Mouse (Mus musculus): ENCODE data around the gene Slc25a44. TPM values are rescaled to one million over a fixed set of nuclear protein-coding genes. Genes with fewer than 3 reads are reported as not detected.

The Slc25a44 gene
- polyA plus RNA-seq, 1 experiment, result 41.6 TPM

DNA sequence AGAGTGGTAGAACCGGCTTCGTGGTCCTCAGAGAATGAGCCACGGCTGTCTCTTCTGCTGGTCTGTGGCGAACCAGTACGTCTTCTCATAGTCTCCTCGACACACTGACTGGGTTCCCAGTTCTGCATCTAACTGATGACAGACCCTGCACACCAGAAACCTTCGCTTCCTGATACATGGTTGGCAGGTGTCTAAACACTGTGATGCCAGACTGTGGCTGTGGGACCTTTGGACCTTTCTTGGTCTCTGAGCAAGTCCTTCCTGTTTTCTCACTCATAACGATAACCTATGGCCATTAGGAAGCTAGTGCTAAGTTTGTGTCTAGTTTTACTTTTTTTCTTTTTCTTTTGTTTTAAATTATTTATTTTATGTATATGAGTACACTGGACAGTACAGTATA lies 23.5 kb upstream of the Slc25a44 start:
- TF ChIP-seq POLR2A (IDR thresholded peaks at IDR 0.05; ENCODE audit: borderline replicate concordance, extremely low read depth, insufficient read depth, insufficient read length, poor library complexity, severe bottlenecking) (no peak), CTCF (IDR thresholded peaks at IDR 0.05; ENCODE audit: borderline replicate concordance, extremely low read depth, insufficient read depth, insufficient read length) (no peak)
- DNase-seq (ENCODE audit: low read depth), result no peak

DNA sequence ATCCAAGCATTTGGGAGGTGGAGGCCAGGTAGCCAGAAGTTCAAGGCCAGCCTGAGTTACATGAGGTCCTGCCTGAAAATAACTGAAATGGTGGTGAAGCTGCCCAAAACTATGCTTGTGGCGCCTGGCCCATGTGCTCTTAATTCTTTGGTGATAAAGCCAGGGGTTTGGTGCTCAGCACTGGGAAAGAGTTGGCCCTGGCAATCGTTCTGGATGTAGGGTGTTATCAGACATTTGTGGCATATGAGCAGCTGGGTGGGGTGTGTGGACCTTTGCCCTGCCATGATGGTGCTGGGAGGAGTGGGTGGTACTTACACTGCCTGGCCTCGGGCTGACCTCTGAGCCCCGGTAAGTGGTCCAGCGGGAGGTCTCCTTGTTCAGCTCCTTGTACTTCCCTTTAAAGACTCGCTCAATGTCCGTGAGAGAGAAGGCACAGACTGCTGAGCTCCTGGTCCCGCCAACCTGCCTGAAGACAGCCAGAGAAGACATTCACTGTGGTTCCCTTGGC lies 22.8 kb upstream of the Slc25a44 start:
- DNase-seq (ENCODE audit: low read depth), result no peak

GRCm38 (mm10) chr3:88446471-88447123 lies 21.7 kb upstream of the Slc25a44 start:
- DNase-seq (ENCODE audit: low read depth), result no peak
- TF ChIP-seq POLR2A (IDR thresholded peaks at IDR 0.05; ENCODE audit: borderline replicate concordance, extremely low read depth, insufficient read depth, insufficient read length, poor library complexity, severe bottlenecking) (no peak), CTCF (IDR thresholded peaks at IDR 0.05; ENCODE audit: borderline replicate concordance, extremely low read depth, insufficient read depth, insufficient read length) (no peak)

More for the DNA sequence above, 22.8 kb upstream of the Slc25a44 start:
- TF ChIP-seq CTCF (IDR thresholded peaks at IDR 0.05; ENCODE audit: borderline replicate concordance, extremely low read depth, insufficient read depth, insufficient read length) (no peak), POLR2A (IDR thresholded peaks at IDR 0.05; ENCODE audit: borderline replicate concordance, extremely low read depth, insufficient read depth, insufficient read length, poor library complexity, severe bottlenecking) (no peak)

DNA sequence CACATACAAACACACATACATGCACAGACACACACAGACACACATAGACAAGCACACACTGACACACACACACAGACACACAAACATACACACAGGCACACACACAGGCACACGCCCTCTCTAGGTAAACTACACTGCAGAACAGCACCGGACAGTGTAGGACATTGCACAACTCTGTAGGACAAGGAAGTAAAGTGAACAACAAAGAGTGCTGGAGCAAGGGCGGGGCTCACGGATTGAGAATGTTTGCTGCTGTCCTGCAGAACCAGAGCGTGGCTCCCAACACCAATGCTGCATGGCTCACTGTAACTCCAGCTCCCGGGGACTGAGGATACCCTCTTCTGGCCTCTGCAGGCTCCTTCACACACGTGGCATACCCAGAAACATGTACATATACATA lies 17.9 kb upstream of the Slc25a44 start:
- DNase-seq (ENCODE audit: low read depth), result no peak
- TF ChIP-seq POLR2A (IDR thresholded peaks at IDR 0.05; ENCODE audit: borderline replicate concordance, extremely low read depth, insufficient read depth, insufficient read length, poor library complexity, severe bottlenecking) (no peak), CTCF (IDR thresholded peaks at IDR 0.05; ENCODE audit: borderline replicate concordance, extremely low read depth, insufficient read depth, insufficient read length) (no peak)

DNA sequence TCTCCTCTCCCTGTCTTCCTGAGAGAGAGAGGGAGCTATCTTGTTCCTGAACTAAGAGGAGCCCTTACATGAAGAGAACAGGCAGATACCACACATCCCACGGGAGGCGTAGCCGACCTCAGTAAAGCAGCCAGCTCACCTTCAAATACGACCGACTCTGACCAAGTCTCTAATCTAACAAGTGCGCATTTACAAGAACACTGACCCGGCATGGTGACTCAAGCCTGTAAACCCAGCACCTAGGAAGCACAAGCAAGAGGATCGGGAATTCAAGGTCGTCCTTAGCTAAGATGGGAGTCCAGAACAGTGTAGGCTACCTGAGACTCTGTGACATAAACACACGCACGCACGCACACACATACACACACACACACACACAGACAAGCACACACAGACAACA lies 17.5 kb upstream of the Slc25a44 start:
- TF ChIP-seq POLR2A (IDR thresholded peaks at IDR 0.05; ENCODE audit: borderline replicate concordance, extremely low read depth, insufficient read depth, insufficient read length, poor library complexity, severe bottlenecking) (no peak), CTCF (IDR thresholded peaks at IDR 0.05; ENCODE audit: borderline replicate concordance, extremely low read depth, insufficient read depth, insufficient read length) (no peak)
- no peak for DNase-seq (ENCODE audit: low read depth)

- TF ChIP-seq CTCF (IDR thresholded peaks at IDR 0.05; ENCODE audit: borderline replicate concordance, extremely low read depth, insufficient read depth, insufficient read length) (peak; percentile 66; the same call in 1 of the 2 replicates), POLR2A (IDR thresholded peaks at IDR 0.05; ENCODE audit: borderline replicate concordance, extremely low read depth, insufficient read depth, insufficient read length, poor library complexity, severe bottlenecking) (no peak)
- peak; percentile 58 for DNase-seq (ENCODE audit: low read depth)
These were observed 15.8 kb upstream of the Slc25a44 start for GRCm38 (mm10) chr3:88440500-88441381.

- TF ChIP-seq CTCF (IDR thresholded peaks at IDR 0.05; ENCODE audit: borderline replicate concordance, extremely low read depth, insufficient read depth, insufficient read length) (no peak), POLR2A (IDR thresholded peaks at IDR 0.05; ENCODE audit: borderline replicate concordance, extremely low read depth, insufficient read depth, insufficient read length, poor library complexity, severe bottlenecking) (no peak)
- DNase-seq (ENCODE audit: low read depth), result no peak
These were observed 14.6 kb upstream of the Slc25a44 start for GRCm38 (mm10) chr3:88439582-88439981.

- TF ChIP-seq CTCF (IDR thresholded peaks at IDR 0.05; ENCODE audit: borderline replicate concordance, extremely low read depth, insufficient read depth, insufficient read length) (no peak), POLR2A (IDR thresholded peaks at IDR 0.05; ENCODE audit: borderline replicate concordance, extremely low read depth, insufficient read depth, insufficient read length, poor library complexity, severe bottlenecking) (no peak)
- no peak for DNase-seq (ENCODE audit: low read depth)
These were observed 12.5 kb upstream of the Slc25a44 start for GRCm38 (mm10) chr3:88437454-88437853.

- TF ChIP-seq CTCF (IDR thresholded peaks at IDR 0.05; ENCODE audit: borderline replicate concordance, extremely low read depth, insufficient read depth, insufficient read length), result peak; percentile 59
- TF ChIP-seq POLR2A (IDR thresholded peaks at IDR 0.05; ENCODE audit: borderline replicate concordance, extremely low read depth, insufficient read depth, insufficient read length, poor library complexity, severe bottlenecking), result no peak
- peak; percentile 79 for DNase-seq (ENCODE audit: low read depth)
These were observed 11.7 kb upstream of the Slc25a44 start for GRCm38 (mm10) chr3:88436395-88437201.

GRCm38 (mm10) chr3:88435515-88435914 lies 10.6 kb upstream of the Slc25a44 start:
- no peak for DNase-seq (ENCODE audit: low read depth)
- TF ChIP-seq CTCF (IDR thresholded peaks at IDR 0.05; ENCODE audit: borderline replicate concordance, extremely low read depth, insufficient read depth, insufficient read length) (no peak), POLR2A (IDR thresholded peaks at IDR 0.05; ENCODE audit: borderline replicate concordance, extremely low read depth, insufficient read depth, insufficient read length, poor library complexity, severe bottlenecking) (no peak)

DNA sequence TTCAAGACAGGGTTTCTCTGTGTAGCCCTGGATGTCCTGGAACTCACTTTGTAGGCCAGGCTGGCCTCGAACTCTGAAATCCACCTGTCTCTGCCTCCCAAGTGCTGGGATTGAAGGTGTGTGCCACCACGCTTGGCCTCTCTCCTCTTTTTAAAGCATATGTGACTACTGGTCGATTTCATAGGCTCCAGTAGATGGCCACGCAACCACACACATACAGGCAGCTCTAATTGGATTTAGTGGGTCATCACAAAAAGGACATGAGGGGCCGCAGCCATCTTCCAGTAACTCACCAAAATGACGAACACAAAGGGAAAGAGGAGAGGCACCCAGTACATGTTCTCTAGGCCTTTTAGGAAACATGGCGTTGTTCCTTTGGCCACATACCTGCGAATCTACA lies 3.7 kb upstream of the Slc25a44 start:
- peak; percentile 37 for DNase-seq (ENCODE audit: low read depth)

Data from brain, embryonic 14.5 days (tissue).